Mouse (Mus musculus) liver, embryonic 16.5 days (tissue): Measurements from ENCODE around the gene Ctbp2. TPM values are rescaled to one million over a fixed set of nuclear protein-coding genes. Genes with fewer than 3 reads are reported as not detected.

Experiments
- ATAC-seq: fragments of 200-750 bp; cut with Nextera tagmentation; 2 replicates; pipeline ENCODE4 v1.8.0; 2017; ENCODE audit warnings: low read depth, mild to moderate bottlenecking, moderate number of reproducible peaks, moderate library complexity
- H3K27ac ChIP-seq: fragments of 300-500 bp; sonication (generic); 2 replicates; pipeline ENCODE4 v1.5.1; 2014; ENCODE audit warnings: mild to moderate bottlenecking, low read length
- H3K27me3 ChIP-seq: fragments of 300-500 bp; sonication (generic); 2 replicates; pipeline ENCODE4 v1.6.1; 2014; ENCODE audit warnings: low read depth, low read length, mixed read lengths; ENCODE audit not compliant: control insufficient read depth, insufficient read depth
- H3K36me3 ChIP-seq: fragments of 300-500 bp; sonication (generic); 2 replicates; pipeline ENCODE4 v1.6.1; 2014; ENCODE audit warnings: mild to moderate bottlenecking; ENCODE audit not compliant: control insufficient read depth, insufficient read depth
- H3K4me1 ChIP-seq: fragments of 300-500 bp; sonication (generic); 2 replicates; pipeline ENCODE4 v1.6.1; 2014; ENCODE audit warnings: low read depth, low read length, mixed read lengths; ENCODE audit not compliant: control insufficient read depth
- H3K4me2 ChIP-seq: fragments of 300-500 bp; sonication (generic); 2 replicates; pipeline ENCODE4 v1.6.1; 2014; ENCODE audit warnings: low read depth, low read length, mixed read lengths
- H3K4me3 ChIP-seq: fragments of 300-500 bp; sonication (generic); 2 replicates; pipeline ENCODE4 v1.5.1; 2014; ENCODE audit warnings: low read depth, mild to moderate bottlenecking, low read length
- H3K9ac ChIP-seq: fragments of 300-500 bp; sonication (generic); 2 replicates; pipeline ENCODE4 v1.6.1; 2014; ENCODE audit warnings: low read depth, low read length
- H3K9me3 ChIP-seq: fragments of 300-500 bp; sonication (generic); replicated peaks from 2 replicates; pipeline ENCODE4 v1.6.1; 2016; ENCODE audit warnings: low read length; ENCODE audit not compliant: control insufficient read depth
- WGBS: fragments of 180-500 bp; shearing (Covaris S2); extraction: QIAGEN DNeasy Blood & Tissue Kit; methylation state at CpG from one replicate; pipeline ENCODE4 v1.1.7; 2014; ENCODE audit not compliant: insufficient replicate concordance; 5-methylcytosine and 5-hydroxymethylcytosine counted together
- polyA plus RNA-seq: library from polyadenylated mRNA; unstranded; fragments of >200 nt; fragmentation: Nextera tagmentation; extraction: Ambion mirVana; gene quantifications from 2 replicates; pipeline ENCODE4 v1.2.1, GENCODE M21; 2015

Ctbp2 gene
- polyA plus RNA-seq, 1 experiment from 2014 or later: 6.8 TPM

GRCm38 (mm10) chr7:133078929-133079328, 45.2 kb downstream of the Ctbp2 start:
- Histone ChIP-seq H3K4me2 (no peak overlapping the region), H3K36me3 (no peaks in the 10 kb centered on the region), H3K27me3 (no peaks in the 10 kb centered on the region), H3K4me3 (no peak overlapping the region), H3K9ac (no peak overlapping the region), H3K9me3 (no peaks in the 10 kb centered on the region), H3K27ac (no peak overlapping the region), H3K4me1 (no peaks in the 10 kb centered on the region)
- WGBS: 85% methylated on average over 1 of the region's 1 CpGs
- ATAC-seq: no peak

GRCm38 (mm10) chr7:133074462-133075133, 49.6 kb downstream of the Ctbp2 start:
- H3K27ac ChIP-seq: no peak overlapping the region
- H3K4me1 ChIP-seq: no peaks in the 10 kb centered on the region
- 67% methylated on average over 10 of the region's 10 CpGs for whole genome bisulfite sequencing
- no peak for ATAC-seq
- no peaks in the 10 kb centered on the region for H3K36me3 ChIP-seq
- no peaks in the 10 kb centered on the region for H3K9me3 ChIP-seq
- no peak overlapping the region for H3K4me2 ChIP-seq
- no peak overlapping the region for H3K4me3 ChIP-seq
- H3K27me3 ChIP-seq: no peaks in the 10 kb centered on the region
- H3K9ac ChIP-seq: no peak overlapping the region

- Histone ChIP-seq H3K36me3 (no peaks in the 10 kb centered on the region), H3K4me1 (no peaks in the 10 kb centered on the region), H3K9me3 (no peaks in the 10 kb centered on the region), H3K4me2 (no peak overlapping the region), H3K9ac (no peak overlapping the region), H3K4me3 (no peak overlapping the region), H3K27me3 (no peaks in the 10 kb centered on the region), H3K27ac (no peak overlapping the region)
- 76% methylated on average over 9 of the region's 9 CpGs for WGBS
- ATAC-seq: no peak
Measured at GRCm38 (mm10) chr7:133073147-133073651, 51.0 kb downstream of the Ctbp2 start.

GRCm38 (mm10) chr7:133072535-133072934, 51.6 kb downstream of the Ctbp2 start:
- Histone ChIP-seq H3K27me3 (no peaks in the 10 kb centered on the region), H3K9ac (no peak overlapping the region), H3K36me3 (no peaks in the 10 kb centered on the region), H3K9me3 (no peaks in the 10 kb centered on the region), H3K27ac (no peak overlapping the region), H3K4me1 (no peaks in the 10 kb centered on the region), H3K4me2 (no peak overlapping the region), H3K4me3 (no peak overlapping the region)
- ATAC-seq: no peak
- WGBS: 78% methylated on average over 4 of the region's 4 CpGs

GRCm38 (mm10) chr7:133067321-133067841, 56.8 kb downstream of the Ctbp2 start:
- no peak for ATAC-seq
- no peaks in the 10 kb centered on the region for H3K4me1 ChIP-seq
- 68% methylated on average over 7 of the region's 7 CpGs for WGBS
- no peak overlapping the region for H3K4me3 ChIP-seq
- H3K4me2 ChIP-seq: no peak overlapping the region
- H3K27ac ChIP-seq: no peak overlapping the region
- no peaks in the 10 kb centered on the region for H3K27me3 ChIP-seq
- H3K9ac ChIP-seq: no peak overlapping the region
- H3K9me3 ChIP-seq: no peaks in the 10 kb centered on the region
- H3K36me3 ChIP-seq: no peaks in the 10 kb centered on the region

GRCm38 (mm10) chr7:133066776-133067175, 57.4 kb downstream of the Ctbp2 start:
- no peaks in the 10 kb centered on the region for H3K36me3 ChIP-seq
- ATAC-seq: no peak
- H3K4me2 ChIP-seq: no peak overlapping the region
- H3K27ac ChIP-seq: no peak overlapping the region
- no peak overlapping the region for H3K9ac ChIP-seq
- no peaks in the 10 kb centered on the region for H3K27me3 ChIP-seq
- H3K4me3 ChIP-seq: no peak overlapping the region
- WGBS: 73% methylated on average over 6 of the region's 6 CpGs
- no peaks in the 10 kb centered on the region for H3K9me3 ChIP-seq
- no peaks in the 10 kb centered on the region for H3K4me1 ChIP-seq

- no peak overlapping the region for H3K27ac ChIP-seq
- ATAC-seq: no peak
- no peaks in the 10 kb centered on the region for H3K9me3 ChIP-seq
- H3K9ac ChIP-seq: no peak overlapping the region
- H3K36me3 ChIP-seq: no peaks in the 10 kb centered on the region
- no peak overlapping the region for H3K4me3 ChIP-seq
- H3K27me3 ChIP-seq: no peaks in the 10 kb centered on the region
- H3K4me1 ChIP-seq: no peaks in the 10 kb centered on the region
- H3K4me2 ChIP-seq: no peak overlapping the region
- 60% methylated on average over 3 of the region's 3 CpGs for WGBS
Measured at GRCm38 (mm10) chr7:133062055-133062454, 62.1 kb downstream of the Ctbp2 start.

GRCm38 (mm10) chr7:133060170-133060569, 64.0 kb downstream of the Ctbp2 start:
- H3K9ac ChIP-seq: no peak overlapping the region
- no peak overlapping the region for H3K27ac ChIP-seq
- no peaks in the 10 kb centered on the region for H3K4me1 ChIP-seq
- ATAC-seq: no peak
- WGBS: 77% methylated on average over 6 of the region's 6 CpGs
- H3K4me2 ChIP-seq: no peak overlapping the region
- no peaks in the 10 kb centered on the region for H3K36me3 ChIP-seq
- H3K9me3 ChIP-seq: no peaks in the 10 kb centered on the region
- no peaks in the 10 kb centered on the region for H3K27me3 ChIP-seq
- H3K4me3 ChIP-seq: no peak overlapping the region

GRCm38 (mm10) chr7:133059517-133060104, 64.5 kb downstream of the Ctbp2 start:
- H3K9ac ChIP-seq: no peak overlapping the region
- no peaks in the 10 kb centered on the region for H3K4me1 ChIP-seq
- 70% methylated on average over 9 of the region's 9 CpGs for WGBS
- H3K4me3 ChIP-seq: no peak overlapping the region
- no peak for ATAC-seq
- H3K4me2 ChIP-seq: no peak overlapping the region
- H3K36me3 ChIP-seq: no peaks in the 10 kb centered on the region
- no peak overlapping the region for H3K27ac ChIP-seq
- no peaks in the 10 kb centered on the region for H3K9me3 ChIP-seq
- H3K27me3 ChIP-seq: no peaks in the 10 kb centered on the region
